Mouse (Mus musculus) spleen, adult 2 months (tissue): ENCODE results near the gene Isg20. TPM values are rescaled to one million over a fixed set of nuclear protein-coding genes. Genes with fewer than 3 reads are reported as not detected.

Source experiments
- DNase-seq, 2 experiments: peaks; one replicate each; pipeline versions ENCODE4 v3.0.0 to v3.0.0-alpha.2; 2012 to 2021; ENCODE audit warnings: low spot score in 2 of 2, low read depth in 1 of 2
- H3K27ac ChIP-seq: fragments of 200-500 bp; 2 replicates; pipeline ENCODE4 v1.5.1; 2012; ENCODE audit warnings: low read length, inconsistent platforms; ENCODE audit not compliant: insufficient read depth
- H3K27me3 ChIP-seq: fragments of 200-500 bp; 2 replicates; pipeline ENCODE4 v1.6.1; 2012; ENCODE audit warnings: mild to moderate bottlenecking, moderate library complexity, low read length, inconsistent platforms; ENCODE audit not compliant: control insufficient read depth, insufficient read depth
- H3K36me3 ChIP-seq: fragments of 200-500 bp; 2 replicates; pipeline ENCODE4 v1.6.1; 2012; ENCODE audit warnings: mild to moderate bottlenecking, low read length, inconsistent platforms; ENCODE audit not compliant: control insufficient read depth, insufficient read depth
- H3K4me1 ChIP-seq: fragments of 200-500 bp; 2 replicates; pipeline ENCODE4 v1.6.1; 2011; ENCODE audit warnings: inconsistent platforms; ENCODE audit not compliant: control insufficient read depth, insufficient read depth, insufficient read length
- H3K4me3 ChIP-seq: fragments of 200-500 bp; 2 replicates; pipeline ENCODE4 v1.5.1; 2011; ENCODE audit warnings: mild to moderate bottlenecking, inconsistent platforms; ENCODE audit not compliant: insufficient read depth, insufficient read length; ENCODE audit errors: extremely low read depth
- CTCF ChIP-seq: fragments of 200-500 bp; IDR thresholded peaks from 2 replicates; pipeline ENCODE4 v1.5.1; 2011; ENCODE audit warnings: mild to moderate bottlenecking, inconsistent platforms; ENCODE audit not compliant: insufficient read depth, insufficient read length, insufficient replicate concordance; ENCODE audit errors: extremely low read depth
- POLR2A ChIP-seq: fragments of 200-500 bp; IDR thresholded peaks from 2 replicates; pipeline ENCODE4 v1.6.1; 2011; ENCODE audit warnings: low read depth, low read length, inconsistent platforms
- WGBS: fragments of 180-500 bp; shearing (Covaris S2); methylation state at CpG from one replicate; pipeline ENCODE4 v1.1.7; 2018; 5-methylcytosine and 5-hydroxymethylcytosine counted together
- polyA plus RNA-seq: library from polyadenylated mRNA; depleted of rRNA; stranded (reverse); fragments of >200 nt; gene quantifications from 2 replicates; pipeline ENCODE4 v1.2.3, GENCODE M21; 2012; rRNA removed

Gene Isg20
- polyA plus RNA-seq, 1 experiment: 302 TPM

- no peaks in the 10 kb centered on the region for H3K36me3 ChIP-seq
- no peak overlapping the region for H3K4me3 ChIP-seq
- H3K27me3 ChIP-seq: no peaks in the 10 kb centered on the region
- 83% methylated on average over 2 of the region's 2 CpGs for WGBS
- TF ChIP-seq CTCF (no peak), POLR2A (no peak)
- no peaks in the 10 kb centered on the region for H3K4me1 ChIP-seq
- DNase-seq: no peak
- no peak overlapping the region for H3K27ac ChIP-seq
Measured at GRCm38 (mm10) chr7:78942544-78942943, 29.3 kb downstream of the Isg20 start.

GRCm38 (mm10) chr7:78953886-78954572 lies 40.8 kb downstream of the Isg20 start:
- DNase-seq: no peak

GRCm38 (mm10) chr7:78954619-78955018 lies 41.4 kb downstream of the Isg20 start:
- Histone ChIP-seq H3K27ac (no peak overlapping the region), H3K4me1 (no peaks in the 10 kb centered on the region), H3K27me3 (no peaks in the 10 kb centered on the region), H3K36me3 (no peaks in the 10 kb centered on the region), H3K4me3 (no peak overlapping the region)
- TF ChIP-seq CTCF (no peak), POLR2A (no peak)
- no peak for DNase-seq
- WGBS: 83% methylated on average over 6 of the region's 6 CpGs

More at GRCm38 (mm10) chr7:78953886-78954572, 40.8 kb downstream of the Isg20 start:
- no peak for TF ChIP-seq POLR2A
- no peak for TF ChIP-seq CTCF
- no peaks in the 10 kb centered on the region for H3K4me1 ChIP-seq
- no peaks in the 10 kb centered on the region for H3K27me3 ChIP-seq
- no peak overlapping the region for H3K4me3 ChIP-seq
- 36% methylated on average over 11 of the region's 11 CpGs for WGBS
- H3K36me3 ChIP-seq: no peaks in the 10 kb centered on the region
- H3K27ac ChIP-seq: no peak overlapping the region

GRCm38 (mm10) chr7:78955086-78955485 lies 41.9 kb downstream of the Isg20 start:
- Histone ChIP-seq H3K4me1 (no peaks in the 10 kb centered on the region), H3K36me3 (no peaks in the 10 kb centered on the region), H3K27me3 (no peaks in the 10 kb centered on the region), H3K4me3 (no peak overlapping the region), H3K27ac (no peak overlapping the region)
- TF ChIP-seq POLR2A (no peak), CTCF (no peak)
- 88% methylated on average over 6 of the region's 6 CpGs for WGBS
- no peak for DNase-seq

- no peaks in the 10 kb centered on the region for H3K27me3 ChIP-seq
- WGBS: 80% methylated on average over 6 of the region's 6 CpGs
- H3K27ac ChIP-seq: no peak overlapping the region
- no peak for TF ChIP-seq CTCF
- no peak for TF ChIP-seq POLR2A
- H3K36me3 ChIP-seq: no peaks in the 10 kb centered on the region
- DNase-seq: no peak
- H3K4me3 ChIP-seq: no peak overlapping the region
- no peaks in the 10 kb centered on the region for H3K4me1 ChIP-seq
Measured at GRCm38 (mm10) chr7:78958499-78959073, 45.4 kb downstream of the Isg20 start.

GRCm38 (mm10) chr7:78963891-78964290 lies 50.7 kb downstream of the Isg20 start:
- no peak for DNase-seq
- Histone ChIP-seq H3K4me1 (no peaks in the 10 kb centered on the region), H3K27me3 (no peaks in the 10 kb centered on the region), H3K27ac (no peak overlapping the region), H3K36me3 (no peaks in the 10 kb centered on the region), H3K4me3 (no peak overlapping the region)
- WGBS: 82% methylated on average over 3 of the region's 3 CpGs
- no peak for TF ChIP-seq POLR2A
- TF ChIP-seq CTCF: no peak

Other genes starting within 250 kb of the Isg20 start
- 1.5 and 2.0 TPM in 2 replicates for gene Ntrk3, start 175.4 kb upstream of the Isg20 start, polyA plus RNA-seq
- 20.4 and 27.8 TPM in 2 replicates for gene Mrps11, start 130.3 kb upstream of the Isg20 start, polyA plus RNA-seq
- gene Mrpl46, start 129.9 kb upstream of the Isg20 start, polyA plus RNA-seq: 9.4 and 15.2 TPM in 2 replicates
- gene Det1, start 66.2 kb upstream of the Isg20 start, polyA plus RNA-seq: 16.1 and 19.3 TPM in 2 replicates
- gene Aen, start 17.6 kb upstream of the Isg20 start, polyA plus RNA-seq: 14.6 and 18.1 TPM in 2 replicates
- 0.02 TPM in 1 of 2 replicates, not detected in the other for gene Acan, start 140.1 kb downstream of the Isg20 start, polyA plus RNA-seq
- gene Hapln3, start 217.6 kb downstream of the Isg20 start, polyA plus RNA-seq: 0.90 and 1.5 TPM in 2 replicates
- gene Mfge8, start 235.6 kb downstream of the Isg20 start, polyA plus RNA-seq: 799 and 1,110 TPM in 2 replicates